Mouse (Mus musculus) forebrain, embryonic 15.5 days (tissue): ENCODE measurements at regions not wholly inside any gene's neighbourhood (a gene's known extent, or its start where the extent isn't known, plus 50 kb on each side); places are given as distances from the start of the nearest gene placed in this dataset.

Experiments
- ATAC-seq: fragments of 200-750 bp; cut with Nextera tagmentation; replicated peaks from 2 replicates; pipeline ENCODE4 v1.8.0; 2017; ENCODE audit warnings: mild to moderate bottlenecking, moderate TSS enrichment, moderate library complexity
- H3K27ac ChIP-seq: fragments of 300-500 bp; sonication (generic); replicated peaks from 2 replicates; pipeline ENCODE4 v1.5.1; 2015; ENCODE audit warnings: mild to moderate bottlenecking, inconsistent platforms
- H3K27me3 ChIP-seq: fragments of 300-500 bp; sonication (generic); 2 replicates; pipeline ENCODE4 v1.6.1; 2015; ENCODE audit warnings: inconsistent platforms
- H3K36me3 ChIP-seq: fragments of 300-500 bp; sonication (generic); 2 replicates; pipeline ENCODE4 v1.6.1; 2015; ENCODE audit warnings: mild to moderate bottlenecking, inconsistent platforms
- H3K4me1 ChIP-seq: fragments of 300-500 bp; sonication (generic); 2 replicates; pipeline ENCODE4 v1.6.1; 2015; ENCODE audit warnings: inconsistent platforms
- H3K4me2 ChIP-seq: fragments of 300-500 bp; sonication (generic); replicated peaks from 2 replicates; pipeline ENCODE4 v1.6.1; 2015; ENCODE audit warnings: mild to moderate bottlenecking, inconsistent platforms
- H3K4me3 ChIP-seq: fragments of 300-500 bp; sonication (generic); 2 replicates; pipeline ENCODE4 v1.5.1; 2015; ENCODE audit warnings: mild to moderate bottlenecking, inconsistent platforms
- H3K9ac ChIP-seq: fragments of 300-500 bp; sonication (generic); replicated peaks from 2 replicates; pipeline ENCODE4 v1.6.1; 2015; ENCODE audit warnings: mild to moderate bottlenecking, inconsistent platforms
- H3K9me3 ChIP-seq: fragments of 300-500 bp; sonication (generic); 2 replicates; pipeline ENCODE4 v1.6.1; 2016; ENCODE audit warnings: inconsistent platforms
- WGBS: fragments of 180-500 bp; shearing (Covaris S2); methylation state at CpG from one replicate; pipeline ENCODE4 v1.1.7; 2015; ENCODE audit warnings: mixed read lengths; 5-methylcytosine and 5-hydroxymethylcytosine counted together

DNA sequence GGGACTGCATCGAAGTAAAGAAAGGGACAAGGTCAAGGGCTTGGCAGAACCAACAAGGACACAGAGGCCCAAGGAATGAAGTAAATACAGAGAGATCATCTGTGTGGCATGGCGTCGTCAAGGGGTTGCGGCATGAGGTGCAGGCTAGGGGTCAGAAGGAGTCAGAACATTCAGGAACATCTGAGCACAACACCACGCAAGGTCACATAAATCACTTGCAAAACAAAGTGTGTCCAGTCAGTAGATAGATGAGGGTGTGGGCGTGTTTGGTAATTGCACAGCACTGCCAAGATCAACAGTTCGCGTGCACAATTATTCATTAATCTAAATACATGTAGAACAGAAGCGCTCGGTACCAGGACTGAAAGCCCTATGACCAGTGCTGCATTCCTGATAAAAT, 52.0 kb upstream of the Zfp648 start:
- Histone ChIP-seq H3K9me3 (no peaks in the 10 kb centered on the region), H3K27ac (no peak overlapping the region), H3K36me3 (no peaks in the 10 kb centered on the region), H3K27me3 (no peaks in the 10 kb centered on the region), H3K4me3 (no peak overlapping the region), H3K4me2 (no peak overlapping the region), H3K9ac (no peak overlapping the region), H3K4me1 (peaks cover 11% of the 10 kb centered on the region)
- ATAC-seq = no peak
- WGBS = 92% methylated on average over 10 of the region's 10 CpGs

DNA sequence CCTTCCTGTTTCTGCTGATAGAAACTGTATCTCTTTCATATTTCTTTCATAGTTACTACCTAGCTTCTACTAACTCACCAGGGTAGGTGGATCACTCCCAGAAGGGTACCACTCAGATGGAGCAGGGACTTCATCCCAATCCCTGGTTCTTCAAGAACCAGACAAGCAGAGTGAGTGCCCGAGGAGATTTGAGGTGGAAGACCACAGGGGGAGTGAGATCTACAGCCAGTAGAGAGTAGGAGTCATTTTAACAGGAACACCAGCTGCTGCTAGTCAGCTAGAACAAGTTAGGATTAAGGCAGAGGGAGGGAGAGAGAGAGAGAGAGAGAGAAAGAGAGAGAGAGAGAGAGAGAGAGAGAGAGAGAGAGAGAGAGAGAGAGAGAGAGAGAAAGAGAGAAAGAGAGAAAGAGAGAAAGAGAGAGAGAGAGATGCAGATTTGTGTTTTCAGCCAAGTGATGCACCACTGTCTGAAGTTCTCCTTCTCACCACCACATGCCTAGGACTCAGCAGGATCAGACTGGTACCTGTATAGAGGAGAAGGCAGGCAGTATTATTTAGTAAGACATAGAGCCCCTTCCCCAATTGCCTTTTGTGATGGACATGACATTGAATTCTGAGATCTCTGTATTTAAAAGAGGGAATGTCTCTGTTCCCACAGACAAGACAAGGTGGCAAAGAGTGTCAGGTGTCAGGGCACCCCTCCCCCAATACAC, 51.4 kb upstream of the Zfp648 start:
- Histone ChIP-seq H3K4me2 (no peak overlapping the region), H3K27ac (peak overlapping the region; percentile 72), H3K4me3 (no peak overlapping the region), H3K4me1 (peaks cover 11% of the 10 kb centered on the region), H3K9me3 (no peaks in the 10 kb centered on the region), H3K27me3 (no peaks in the 10 kb centered on the region), H3K36me3 (no peaks in the 10 kb centered on the region), H3K9ac (no peak overlapping the region)
- peak; percentile 39 for ATAC-seq
- 59% methylated on average over 1 of the region's 1 CpGs for WGBS

DNA sequence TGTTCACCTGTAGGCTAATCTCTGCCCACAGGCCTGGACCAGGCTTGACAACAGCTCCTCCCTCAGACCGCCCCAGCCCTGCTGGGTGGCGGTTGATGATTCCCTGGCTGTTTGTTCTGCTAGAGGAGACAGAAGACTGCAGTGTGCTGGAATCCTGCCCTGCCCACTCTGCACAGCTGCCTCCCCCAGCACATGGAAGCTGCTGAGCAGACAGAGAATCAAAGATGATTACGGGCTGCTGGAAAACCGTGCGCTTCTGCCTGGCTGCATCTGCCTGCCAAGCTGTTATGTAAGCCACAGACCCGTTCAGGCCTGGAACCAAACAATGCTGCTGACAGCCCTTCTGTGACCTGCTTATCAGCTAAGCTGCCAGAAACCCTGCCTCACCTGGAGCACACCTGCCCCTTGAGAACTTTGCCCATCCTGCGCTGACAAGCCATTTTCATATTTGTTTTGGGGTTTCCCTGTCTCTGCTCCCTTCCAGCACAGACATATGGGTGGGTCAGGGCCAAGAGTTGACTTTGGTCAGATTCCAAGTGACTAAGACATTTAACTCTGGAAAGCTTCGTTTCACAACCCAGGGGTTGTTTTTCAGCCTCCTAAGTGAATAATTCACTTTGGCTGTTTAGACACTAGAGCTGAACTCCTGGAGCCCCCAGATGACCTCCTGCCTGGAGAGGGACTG, 50.7 kb upstream of the Zfp648 start:
- H3K36me3 ChIP-seq = no peaks in the 10 kb centered on the region
- no peak overlapping the region for H3K4me3 ChIP-seq
- no peak overlapping the region for H3K4me2 ChIP-seq
- no peaks in the 10 kb centered on the region for H3K9me3 ChIP-seq
- H3K9ac ChIP-seq = no peak overlapping the region
- peak; percentile 92 for ATAC-seq
- peak overlapping the region; percentile 72 for H3K27ac ChIP-seq
- no peaks in the 10 kb centered on the region for H3K27me3 ChIP-seq
- 21% methylated on average over 8 of the region's 8 CpGs for WGBS
- peaks cover 11% of the 10 kb centered on the region for H3K4me1 ChIP-seq
